Mouse (Mus musculus) lung, postnatal 4 days (tissue): ENCODE data around the gene Xaf1.

Experiments
- DNase-seq, 2 experiments: peaks; one replicate each; pipeline ENCODE4 v3.0.0; 2021

Xaf1 gene

GRCm38 (mm10) chr11:72362347-72362741 is 60.9 kb downstream of the Xaf1 start, which contains the start of gene Tekt1:
Gene Tekt1, minus strand, starts transcription at chr11:72362442.
- DNase-seq, result no peak
